11 mouse cellular contexts compared by ENCODE assay signal in genomic region chr3:87149425-87149824, GRCm38 (mm10). TPM values are rescaled to one million over a fixed set of nuclear protein-coding genes. Genes with fewer than 3 reads are reported as not detected.
DNase-seq lines count a peak whose midpoint lies in the region; ATAC-seq and TF ChIP-seq lines count a peak whose summit lies in the region.
"Had no signal": no experiment of that assay in that cellular context is flagged by ENCODE, and none has a peak within 500 bp of the region (broad histone marks: within the 10 kb centered on the region; RNA-seq: fewer than 3 reads in every experiment).

No protein-coding gene starts in this region.

- H3K36me3 ChIP-seq in heart, embryonic 12.5 days: peaks cover 13% of the 10 kb centered on the region
- H3K36me3 ChIP-seq in kidney, postnatal 0 days (ENCODE audit: insufficient read depth, low read length): no peaks in the 10 kb centered on the region
- peaks cover 21% of the 10 kb centered on the region for H3K36me3 ChIP-seq in limb, embryonic 12.5 days
- H3K36me3 ChIP-seq in forebrain, embryonic 14.5 days (ENCODE audit: control insufficient read depth, insufficient read depth, low read length): no peaks in the 10 kb centered on the region

- intact Hi-C loops in heart, postnatal 14 days (cut with DNase I): no loop called here

- DNase-seq in heart, postnatal 14 days: no peak
- DNase-seq in kidney, postnatal 0 days (ENCODE audit: low spot score): no peak
- DNase-seq in kidney, adult 11 months: no peak
- DNase-seq in left cerebral cortex, adult 9 months (ENCODE audit: low spot score in 2 of 2): no peak
- no peak for DNase-seq in forebrain, embryonic 14.5 days (ENCODE audit: low spot score)
- DNase-seq: cerebellum, adult 8-10 months; gastrocnemius, postnatal 25 days had no signal

- WGBS in heart, embryonic 12.5 days: 50% methylated on average over 10 of the region's 10 CpGs
- 59% methylated on average over 10 of the region's 10 CpGs for WGBS in kidney, postnatal 0 days
- 68% methylated on average over 10 of the region's 10 CpGs for WGBS in limb, embryonic 12.5 days
- 74% methylated on average over 10 of the region's 10 CpGs for WGBS in forebrain, embryonic 14.5 days

- no peak for ATAC-seq in heart, embryonic 12.5 days (ENCODE audit: insufficient number of reproducible peaks, low FRiP score)
- no peak for ATAC-seq in kidney, postnatal 0 days (replicated peaks; ENCODE audit: low FRiP score, low read depth)
- no peak for ATAC-seq in limb, embryonic 12.5 days (ENCODE audit: insufficient number of reproducible peaks, insufficient read depth, low FRiP score, low TSS enrichment, low read depth)
- no peak for ATAC-seq in forebrain, embryonic 14.5 days

- H3K9me3 ChIP-seq in heart, embryonic 12.5 days (replicated peaks): no peaks in the 10 kb centered on the region
- no peaks in the 10 kb centered on the region for H3K9me3 ChIP-seq in kidney, postnatal 0 days (replicated peaks; ENCODE audit: low read length)
- H3K9me3 ChIP-seq in limb, embryonic 12.5 days: no peaks in the 10 kb centered on the region
- H3K9me3 ChIP-seq in forebrain, embryonic 14.5 days (replicated peaks; ENCODE audit: control insufficient read depth, low read length): no peaks in the 10 kb centered on the region

- H3K9ac ChIP-seq in heart, embryonic 12.5 days: peak overlapping the region; percentile 52
- no peak overlapping the region for H3K9ac ChIP-seq in kidney, postnatal 0 days (ENCODE audit: low read depth, low read length)
- H3K9ac ChIP-seq in limb, embryonic 12.5 days (replicated peaks): no peak overlapping the region
- no peak overlapping the region for H3K9ac ChIP-seq in forebrain, embryonic 14.5 days (ENCODE audit: low read length)

- no peak for TF ChIP-seq CTCF in kidney, postnatal 0 days (IDR thresholded peaks at IDR 0.05; ENCODE audit: low read depth)

- H3K4me2 ChIP-seq in heart, embryonic 12.5 days: no peak overlapping the region
- no peak overlapping the region for H3K4me2 ChIP-seq in kidney, postnatal 0 days (ENCODE audit: low read length)
- peak overlapping the region; percentile 50; the same call in 1 of the 2 replicates for H3K4me2 ChIP-seq in limb, embryonic 12.5 days
- no peak overlapping the region for H3K4me2 ChIP-seq in forebrain, embryonic 14.5 days (ENCODE audit: low read length)

- H3K4me1 ChIP-seq in heart, embryonic 12.5 days (replicated peaks): peaks cover 74% of the 10 kb centered on the region
- peaks cover 35% of the 10 kb centered on the region for H3K4me1 ChIP-seq in kidney, postnatal 0 days (replicated peaks; ENCODE audit: insufficient read depth, low read length)
- peaks cover 28% of the 10 kb centered on the region for H3K4me1 ChIP-seq in brown adipose tissue, adult 24 weeks (ENCODE audit: control insufficient read depth, insufficient read depth, insufficient read length, low read length)
- peaks cover 78% of the 10 kb centered on the region for H3K4me1 ChIP-seq in limb, embryonic 12.5 days (replicated peaks)
- H3K4me1 ChIP-seq in forebrain, embryonic 14.5 days (ENCODE audit: control insufficient read depth, insufficient read depth, low read length): peaks cover 47% of the 10 kb centered on the region

- peak overlapping the region; percentile 100 for H3K27ac ChIP-seq in heart, embryonic 12.5 days (ENCODE audit: poor library complexity, severe bottlenecking)
- H3K27ac ChIP-seq in kidney, postnatal 0 days: peak overlapping the region; percentile 96
- H3K27ac ChIP-seq in brown adipose tissue, adult 24 weeks (replicated peaks; ENCODE audit: low read depth, low read length): peak overlapping the region; percentile 93
- peak overlapping the region; percentile 99 for H3K27ac ChIP-seq in limb, embryonic 12.5 days
- H3K27ac ChIP-seq in forebrain, embryonic 14.5 days (ENCODE audit: low read depth, low read length): no peak overlapping the region
- H3K27ac ChIP-seq: macrophage had no signal

- H3K27me3 ChIP-seq in heart, embryonic 12.5 days (replicated peaks): no peaks in the 10 kb centered on the region
- no peaks in the 10 kb centered on the region for H3K27me3 ChIP-seq in kidney, postnatal 0 days (ENCODE audit: insufficient read depth, low read length)
- no peaks in the 10 kb centered on the region for H3K27me3 ChIP-seq in limb, embryonic 12.5 days
- H3K27me3 ChIP-seq in forebrain, embryonic 14.5 days (replicated peaks; ENCODE audit: control insufficient read depth, insufficient read depth, low read length): no peaks in the 10 kb centered on the region

- no peak overlapping the region for H3K4me3 ChIP-seq in heart, embryonic 12.5 days
- no peak overlapping the region for H3K4me3 ChIP-seq in kidney, postnatal 0 days (replicated peaks; ENCODE audit: low read depth, low read length)
- no peak overlapping the region for H3K4me3 ChIP-seq in brown adipose tissue, adult 24 weeks (ENCODE audit: insufficient read depth, low read depth, low read length)
- H3K4me3 ChIP-seq in limb, embryonic 12.5 days (replicated peaks): no peak overlapping the region
- no peak overlapping the region for H3K4me3 ChIP-seq in forebrain, embryonic 14.5 days (ENCODE audit: low read depth, low read length)

RNA-seq across cellular contexts. Expression of gene Kirrel, which starts 25.1 kb away (rescaled TPM):
- 19.6 and 20.1 TPM in 2 replicates for polyA plus RNA-seq in heart, embryonic 12.5 days (2016; fragmentation: Nextera tagmentation; extraction: Ambion mirVana)
- 1 to 10 TPM; 8.8 to 9.9 TPM for total RNA-seq in heart, postnatal 14 days (2021)
- polyA plus RNA-seq in kidney, postnatal 0 days (2015; fragmentation: Nextera tagmentation; extraction: Ambion mirVana): 11.7 and 12.3 TPM in 2 replicates
- polyA plus RNA-seq in brown adipose tissue, adult 24 weeks (2012; ENCODE audit: insufficient read depth, insufficient read length, missing spikeins): 3.5 and 4.8 TPM in 2 replicates
- 17.5 and 22.1 TPM in 2 replicates for polyA plus RNA-seq in limb, embryonic 12.5 days (2016; fragmentation: Nextera tagmentation; extraction: Ambion mirVana)
- 2.2 and 2.9 TPM in 2 replicates for polyA plus RNA-seq in forebrain, embryonic 14.5 days (2014; fragmentation: Nextera tagmentation; extraction: Ambion mirVana)
- polyA plus RNA-seq: macrophage had no signal
